Mouse (Mus musculus) urinary bladder, adult 2 months (tissue): ENCODE data around the gene Tfap2e. TPM values are rescaled to one million over a fixed set of nuclear protein-coding genes. Genes with fewer than 3 reads are reported as not detected.

ENCODE experiments used
- DNase-seq: peaks from one replicate; pipeline ENCODE4 v3.0.0; 2022; ENCODE audit warnings: low spot score
- polyA plus RNA-seq: library from polyadenylated mRNA; depleted of rRNA; stranded (reverse); fragments of >200 nt; gene quantifications from 2 replicates; pipeline ENCODE4 v1.2.3, GENCODE M21; 2012; rRNA removed

Tfap2e gene
- polyA plus RNA-seq, 1 experiment = not detected

DNA sequence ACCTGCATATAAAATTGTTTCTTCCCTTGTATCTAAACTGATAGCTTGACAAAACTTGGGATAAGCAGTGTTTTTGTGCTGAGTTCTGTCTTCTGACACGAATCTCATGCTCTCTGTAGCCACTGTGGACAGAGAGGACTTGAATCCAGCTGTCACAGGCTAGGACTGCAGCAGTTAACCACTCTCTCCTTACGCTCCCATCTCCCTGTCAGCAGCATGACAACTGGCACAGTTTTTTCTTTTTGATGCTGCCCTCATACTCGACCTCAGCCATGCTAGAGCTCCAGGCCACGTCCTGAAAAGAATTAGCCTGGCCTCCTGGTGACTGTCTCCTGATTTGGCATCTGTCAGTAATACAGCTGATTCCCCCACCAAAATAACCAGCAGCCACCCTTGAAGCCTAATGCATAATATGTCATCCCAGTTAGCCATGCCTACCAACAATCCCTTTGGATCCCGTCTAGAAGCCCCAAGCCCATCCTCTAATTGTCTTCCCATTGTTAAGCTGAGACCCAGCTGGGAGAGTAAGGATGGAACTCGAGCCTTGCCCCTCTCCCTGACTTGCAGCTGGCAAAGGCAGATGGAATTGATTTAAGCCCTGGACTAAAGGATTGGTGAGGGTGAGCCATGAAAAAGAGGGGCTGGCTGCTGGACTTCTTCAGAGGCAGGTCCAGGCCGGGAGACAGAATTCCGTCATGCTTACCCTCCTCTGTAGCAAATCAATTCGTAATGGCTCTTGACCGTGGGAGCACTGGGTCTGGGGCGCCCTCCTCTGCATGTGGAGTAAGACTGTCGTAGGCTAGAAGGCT lies 29.2 kb downstream of the Tfap2e start:
- DNase-seq = no peak

DNA sequence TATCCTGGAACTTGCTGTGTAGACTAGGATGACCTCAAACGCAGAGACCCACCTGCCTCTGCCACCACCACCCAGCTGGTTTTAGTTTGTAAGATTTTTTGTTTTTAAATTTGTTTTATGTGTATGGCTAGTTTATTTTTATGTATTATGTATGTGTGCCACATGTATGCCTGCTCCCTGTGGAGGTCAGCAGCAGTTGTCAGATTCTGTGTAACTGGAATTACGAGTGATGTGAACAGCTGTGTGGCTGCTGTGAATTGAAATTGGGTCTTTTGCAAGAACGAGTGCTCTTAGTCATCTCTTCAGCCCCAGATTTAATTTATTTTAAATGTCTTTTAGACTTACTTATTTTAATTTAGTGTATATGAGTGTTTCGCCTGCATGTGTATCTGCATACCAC lies 39.1 kb downstream of the Tfap2e start:
- DNase-seq = no peak

GRCm38 (mm10) chr4:126693021-126693420 lies 43.0 kb downstream of the Tfap2e start:
- DNase-seq = no peak

DNA sequence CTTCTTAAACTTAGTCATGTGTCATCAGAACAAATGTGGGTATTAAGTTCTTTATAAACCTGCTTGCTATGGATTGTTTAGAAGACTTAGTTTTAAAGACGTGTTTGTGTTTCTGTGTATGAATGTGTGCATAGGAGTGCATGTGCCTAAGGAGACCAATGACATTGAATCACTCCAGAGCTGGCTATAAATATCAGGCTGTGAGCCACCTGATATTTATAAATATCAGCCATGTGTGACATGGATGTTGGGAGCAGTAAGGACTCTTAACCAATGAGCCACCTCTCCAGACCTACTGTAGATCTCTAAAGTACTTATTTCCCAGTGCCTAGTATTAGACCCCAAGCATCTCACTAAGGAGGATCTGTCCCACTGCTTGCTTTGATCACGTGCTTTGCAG lies 46.6 kb downstream of the Tfap2e start:
- no peak for DNase-seq

DNA sequence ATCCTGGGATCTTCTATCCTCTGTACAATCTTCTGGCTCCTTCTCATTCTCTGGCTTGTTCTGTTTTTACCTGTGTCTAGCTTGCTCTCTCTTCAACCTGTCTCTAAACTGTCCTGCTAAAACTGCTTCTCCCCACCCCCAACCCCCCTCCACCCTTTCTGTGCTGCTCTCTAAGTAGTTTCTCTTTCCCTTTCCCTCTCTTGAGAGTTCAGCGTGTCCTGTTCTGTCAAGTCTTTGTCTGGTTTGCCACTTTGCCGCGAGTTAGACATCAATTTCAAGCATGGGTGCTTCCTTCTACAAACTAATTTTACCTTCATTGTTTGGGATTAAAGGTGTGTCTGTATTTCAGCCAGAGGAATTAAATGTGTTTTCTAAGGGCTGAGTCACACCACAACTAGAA lies 53.0 kb downstream of the Tfap2e start:
- DNase-seq = no peak

DNA sequence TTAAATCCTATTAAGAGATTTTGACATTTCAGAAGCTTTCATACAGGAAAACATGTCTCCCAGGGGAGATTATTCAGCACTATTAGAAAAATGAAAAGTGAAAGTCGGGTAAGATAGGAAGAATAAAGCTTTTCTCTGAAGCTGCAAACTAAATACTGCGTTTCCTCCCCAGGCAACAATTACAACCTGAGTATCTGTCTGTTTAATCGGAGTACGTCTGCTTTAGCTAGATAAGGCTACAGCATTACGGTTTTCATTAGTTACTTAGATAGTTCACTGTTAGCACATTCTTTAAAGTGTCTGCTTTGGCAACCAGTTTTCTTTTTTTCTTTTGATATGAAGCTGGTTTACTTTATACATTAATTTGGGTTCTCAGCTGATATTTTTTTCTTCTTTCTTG lies 53.7 kb downstream of the Tfap2e start:
- DNase-seq = no peak

- peak; percentile 100 for DNase-seq
Measured at GRCm38 (mm10) chr4:126677054-126678003, 58.7 kb downstream of the Tfap2e start, which contains the start of gene Psmb2. Psmb2 (plus strand) TSS chr4:126677630.

GRCm38 (mm10) chr4:126667075-126667474 lies 69.0 kb downstream of the Tfap2e start:
- DNase-seq = no peak

Other genes starting within 250 kb of the Tfap2e start
- gene Ago4, start 202.8 kb downstream of the Tfap2e start, polyA plus RNA-seq = 4.8 and 5.3 TPM in 2 replicates
- gene Clspn, start 179.3 kb downstream of the Tfap2e start, polyA plus RNA-seq = 0.74 and 0.81 TPM in 2 replicates
- 20.7 and 26.9 TPM in 2 replicates for gene 5730409E04Rik, start 126.4 kb downstream of the Tfap2e start, polyA plus RNA-seq
- gene Psmb2, start 58.6 kb downstream of the Tfap2e start, polyA plus RNA-seq = 174 and 200 TPM in 2 replicates
- 26.1 and 27.2 TPM in 2 replicates for gene Ncdn, start 17.2 kb upstream of the Tfap2e start, polyA plus RNA-seq
- gene AU040320, start 17.3 kb upstream of the Tfap2e start, polyA plus RNA-seq = 20.6 and 24.4 TPM in 2 replicates
- 12.3 and 15.3 TPM in 2 replicates for gene Zmym4, start 231.9 kb upstream of the Tfap2e start, polyA plus RNA-seq